Mouse (Mus musculus): ENCODE results near the gene Ncam2. TPM values are rescaled to one million over a fixed set of nuclear protein-coding genes. Genes with fewer than 3 reads are reported as not detected.

The Ncam2 gene
- total and polyA plus RNA-seq, 2 experiments from 2014 or later: 28.1 to 54.6 TPM

- 88% methylated on average over 8 of the region's 8 CpGs for WGBS
- Histone ChIP-seq H3K4me2 (ENCODE audit: low read depth, low read length) (no peak overlapping the region), H3K9me3 (ENCODE audit: low read length) (no peaks in the 10 kb centered on the region), H3K27me3 (ENCODE audit: insufficient read depth, low read length) (no peaks in the 10 kb centered on the region), H3K4me3 (ENCODE audit: low read length) (no peak overlapping the region), H3K9ac (replicated peaks; ENCODE audit: low read length) (no peak overlapping the region), H3K36me3 (ENCODE audit: insufficient read depth, low read length) (no peaks in the 10 kb centered on the region), H3K4me1 (ENCODE audit: insufficient read depth, low read length) (no peaks in the 10 kb centered on the region), H3K27ac (no peak overlapping the region)
- ATAC-seq (no peak), DNase-seq (ENCODE audit: low spot score) (no peak)
- TF ChIP-seq CTCF (IDR thresholded peaks at IDR 0.05; ENCODE audit: low read depth): no peak
These were observed 173.7 kb downstream of the Ncam2 start for GRCm38 (mm10) chr16:81374234-81374633.

- ATAC-seq: no peak
- no peak overlapping the region for H3K4me2 ChIP-seq (ENCODE audit: low read depth, low read length)
These were observed 179.9 kb downstream of the Ncam2 start for GRCm38 (mm10) chr16:81380434-81380833.

GRCm38 (mm10) chr16:81388646-81389045, 188.1 kb downstream of the Ncam2 start:
- Histone ChIP-seq H3K4me2 (ENCODE audit: low read depth, low read length) (no peak overlapping the region), H3K9ac (replicated peaks; ENCODE audit: low read length) (no peak overlapping the region)
- 67% methylated on average over 2 of the region's 2 CpGs for WGBS

More at GRCm38 (mm10) chr16:81380434-81380833, 179.9 kb downstream of the Ncam2 start:
- no peak for TF ChIP-seq CTCF (IDR thresholded peaks at IDR 0.05; ENCODE audit: low read depth)
- Histone ChIP-seq H3K9ac (replicated peaks; ENCODE audit: low read length) (no peak overlapping the region), H3K27ac (no peak overlapping the region), H3K9me3 (ENCODE audit: low read length) (no peaks in the 10 kb centered on the region), H3K4me3 (ENCODE audit: low read length) (no peak overlapping the region), H3K27me3 (ENCODE audit: insufficient read depth, low read length) (no peaks in the 10 kb centered on the region), H3K4me1 (ENCODE audit: insufficient read depth, low read length) (no peaks in the 10 kb centered on the region), H3K36me3 (ENCODE audit: insufficient read depth, low read length) (no peaks in the 10 kb centered on the region)
- no peak for DNase-seq (ENCODE audit: low spot score)
- 78% methylated on average over 4 of the region's 4 CpGs for WGBS

GRCm38 (mm10) chr16:81434559-81434958, 234.1 kb downstream of the Ncam2 start:
- no peak for TF ChIP-seq CTCF (IDR thresholded peaks at IDR 0.05; ENCODE audit: low read depth)
- DNase-seq (ENCODE audit: low spot score) (no peak), ATAC-seq (no peak)
- H3K9me3 ChIP-seq (ENCODE audit: low read length): no peaks in the 10 kb centered on the region
- H3K4me1 ChIP-seq (ENCODE audit: insufficient read depth, low read length): no peaks in the 10 kb centered on the region
- H3K36me3 ChIP-seq (ENCODE audit: insufficient read depth, low read length): no peaks in the 10 kb centered on the region; the same call in 1 of the 2 replicates
- H3K9ac ChIP-seq (replicated peaks; ENCODE audit: low read length): no peak overlapping the region
- WGBS: 85% methylated on average over 7 of the region's 7 CpGs
- H3K4me2 ChIP-seq (ENCODE audit: low read depth, low read length): no peak overlapping the region
- no peaks in the 10 kb centered on the region for H3K27me3 ChIP-seq (ENCODE audit: insufficient read depth, low read length)
- H3K4me3 ChIP-seq (ENCODE audit: low read length): no peak overlapping the region
- H3K27ac ChIP-seq: no peak overlapping the region

More at GRCm38 (mm10) chr16:81388646-81389045, 188.1 kb downstream of the Ncam2 start:
- Histone ChIP-seq H3K4me3 (ENCODE audit: low read length) (no peak overlapping the region), H3K9me3 (ENCODE audit: low read length) (no peaks in the 10 kb centered on the region), H3K36me3 (ENCODE audit: insufficient read depth, low read length) (no peaks in the 10 kb centered on the region), H3K27me3 (ENCODE audit: insufficient read depth, low read length) (no peaks in the 10 kb centered on the region), H3K4me1 (ENCODE audit: insufficient read depth, low read length) (no peaks in the 10 kb centered on the region), H3K27ac (no peak overlapping the region)
- no peak for ATAC-seq
- TF ChIP-seq CTCF (IDR thresholded peaks at IDR 0.05; ENCODE audit: low read depth): no peak
- no peak for DNase-seq (ENCODE audit: low spot score)

- ATAC-seq (no peak), DNase-seq (ENCODE audit: low spot score) (no peak)
- TF ChIP-seq CTCF (IDR thresholded peaks at IDR 0.05; ENCODE audit: low read depth): no peak
- H3K27ac ChIP-seq: no peak overlapping the region
- no peaks in the 10 kb centered on the region; the same call in 1 of the 2 replicates for H3K36me3 ChIP-seq (ENCODE audit: insufficient read depth, low read length)
- no peaks in the 10 kb centered on the region for H3K4me1 ChIP-seq (ENCODE audit: insufficient read depth, low read length)
- H3K9ac ChIP-seq (replicated peaks; ENCODE audit: low read length): no peak overlapping the region
- no peaks in the 10 kb centered on the region for H3K9me3 ChIP-seq (ENCODE audit: low read length)
- no peak overlapping the region for H3K4me3 ChIP-seq (ENCODE audit: low read length)
- no peaks in the 10 kb centered on the region for H3K27me3 ChIP-seq (ENCODE audit: insufficient read depth, low read length)
- WGBS: 93% methylated on average over 5 of the region's 5 CpGs
- no peak overlapping the region for H3K4me2 ChIP-seq (ENCODE audit: low read depth, low read length)
These were observed 236.8 kb downstream of the Ncam2 start for GRCm38 (mm10) chr16:81437091-81437867.

GRCm38 (mm10) chr16:81437868-81438249, 237.4 kb downstream of the Ncam2 start:
- H3K27me3 ChIP-seq (ENCODE audit: insufficient read depth, low read length): no peaks in the 10 kb centered on the region
- no peak overlapping the region for H3K9ac ChIP-seq (replicated peaks; ENCODE audit: low read length)
- no peaks in the 10 kb centered on the region for H3K9me3 ChIP-seq (ENCODE audit: low read length)
- TF ChIP-seq CTCF (IDR thresholded peaks at IDR 0.05; ENCODE audit: low read depth): no peak
- no peak overlapping the region for H3K27ac ChIP-seq
- no peak for DNase-seq (ENCODE audit: low spot score)
- H3K4me3 ChIP-seq (ENCODE audit: low read length): no peak overlapping the region
- no peaks in the 10 kb centered on the region; the same call in 1 of the 2 replicates for H3K36me3 ChIP-seq (ENCODE audit: insufficient read depth, low read length)
- H3K4me2 ChIP-seq (ENCODE audit: low read depth, low read length): no peak overlapping the region
- H3K4me1 ChIP-seq (ENCODE audit: insufficient read depth, low read length): no peaks in the 10 kb centered on the region
- ATAC-seq: no peak
- 98% methylated on average over 2 of the region's 2 CpGs for WGBS

- DNase-seq (ENCODE audit: low spot score): no peak
- 96% methylated on average over 5 of the region's 5 CpGs for WGBS
These were observed 250.4 kb downstream of the Ncam2 start for GRCm38 (mm10) chr16:81450851-81451250.

More at GRCm38 (mm10) chr16:81450851-81451250, 250.4 kb downstream of the Ncam2 start:
- no peak for TF ChIP-seq CTCF (IDR thresholded peaks at IDR 0.05; ENCODE audit: low read depth)
- H3K27ac ChIP-seq: no peak overlapping the region
- no peak overlapping the region for H3K4me3 ChIP-seq (ENCODE audit: low read length)
- H3K36me3 ChIP-seq (ENCODE audit: insufficient read depth, low read length): no peaks in the 10 kb centered on the region
- no peak overlapping the region for H3K9ac ChIP-seq (replicated peaks; ENCODE audit: low read length)
- H3K27me3 ChIP-seq (ENCODE audit: insufficient read depth, low read length): no peaks in the 10 kb centered on the region
- H3K4me1 ChIP-seq (ENCODE audit: insufficient read depth, low read length): no peaks in the 10 kb centered on the region
- H3K4me2 ChIP-seq (ENCODE audit: low read depth, low read length): no peak overlapping the region
- no peak for ATAC-seq
- H3K9me3 ChIP-seq (ENCODE audit: low read length): no peaks in the 10 kb centered on the region

Measured in hindbrain, postnatal 0 days (tissue).